Mouse (Mus musculus): Measurements from ENCODE around the gene Gm27021.

- TF ChIP-seq CTCF (IDR thresholded peaks at IDR 0.05; ENCODE audit: low read depth) (no peak), EP300 (optimal IDR thresholded peaks at IDR 0.05) (no peak)
These were observed 102.6 kb downstream of the Gm27021 start for GRCm38 (mm10) chr8:120565151-120565711.

Data from stomach, postnatal 0 days (tissue).